Mouse (Mus musculus): ENCODE results near the gene Gimap8. TPM values are rescaled to one million over a fixed set of nuclear protein-coding genes. Genes with fewer than 3 reads are reported as not detected.

The Gimap8 gene
- total and polyA plus RNA-seq, 3 experiments, result not detected

DNA sequence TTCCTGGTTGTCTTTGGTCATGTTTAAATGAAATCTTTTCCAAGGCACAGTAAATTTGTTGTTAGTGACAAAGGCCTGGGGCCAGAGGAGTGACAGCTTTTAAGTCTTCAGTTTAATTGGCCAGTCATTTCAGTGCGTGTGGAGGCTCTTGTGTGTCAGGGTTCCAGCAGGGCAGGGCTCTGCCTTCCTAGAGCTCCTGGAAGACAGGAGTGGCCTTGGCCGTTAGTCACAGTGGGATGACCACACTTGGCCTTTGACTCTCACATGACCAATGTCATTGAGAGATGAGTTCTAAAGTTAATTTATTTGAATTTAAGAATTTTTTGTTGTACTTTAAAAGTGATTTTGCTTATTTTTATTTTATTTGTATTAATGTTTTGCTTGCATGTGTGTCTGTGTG is 38.9 kb upstream of the Gimap8 start:
- no peaks in the 10 kb centered on the region for H3K4me1 ChIP-seq (ENCODE audit: control insufficient read depth in 1 of 2, insufficient read depth in 2 of 2, low read length in 2 of 2)
- no peak overlapping the region for H3K9ac ChIP-seq (ENCODE audit: control insufficient read depth, low read depth, low read length, poor library complexity, severe bottlenecking)
- no peaks in the 10 kb centered on the region for H3K79me2 ChIP-seq (ENCODE audit: control insufficient read depth, insufficient read depth, low read length, poor library complexity)
- H3K9me3 ChIP-seq (replicated peaks; ENCODE audit: insufficient read depth, low read length), result no peaks in the 10 kb centered on the region
- H3K27ac ChIP-seq (ENCODE audit: control insufficient read depth, low read depth, low read length), result no peak overlapping the region
- H3K36me3 ChIP-seq (ENCODE audit: control insufficient read depth in 1 of 2, insufficient read depth in 2 of 2, low read length in 2 of 2), result no peaks in the 10 kb centered on the region
- TF ChIP-seq TBP (IDR thresholded peaks at IDR 0.05; ENCODE audit: low read depth, low read length) (no peak), MAX (IDR thresholded peaks at IDR 0.05; ENCODE audit: low read length) (no peak), RCOR1 (IDR thresholded peaks at IDR 0.05; ENCODE audit: low read depth, low read length) (no peak), MAFK (IDR thresholded peaks at IDR 0.05; ENCODE audit: borderline replicate concordance, low read depth, low read length) (no peak), NELFE (IDR thresholded peaks at IDR 0.05; ENCODE audit: low read depth, low read length) (no peak), KAT2A (conservative IDR thresholded peaks at IDR 0.05; ENCODE audit: low read depth, low read length) (no peak), CTCF (IDR thresholded peaks at IDR 0.05 in 2 of 3, conservative IDR thresholded peaks at IDR 0.05 in 1 of 3; ENCODE audit: control insufficient read depth in 1 of 3, insufficient read depth in 1 of 3, low read depth in 2 of 3, low read length in 3 of 3, poor library complexity in 1 of 3, severe bottlenecking in 1 of 3) (no peak), TCF12 (IDR thresholded peaks at IDR 0.05; ENCODE audit: low read depth, low read length) (no peak), SMC3 (IDR thresholded peaks at IDR 0.05; ENCODE audit: low read depth, low read length) (no peak), RAD21 (IDR thresholded peaks at IDR 0.05; ENCODE audit: low read depth, low read length) (no peak), ZKSCAN1 (IDR thresholded peaks at IDR 0.05; ENCODE audit: low read depth, low read length) (no peak), ETS1 (IDR thresholded peaks at IDR 0.05; ENCODE audit: low read depth, low read length) (no peak), USF2 (IDR thresholded peaks at IDR 0.05; ENCODE audit: borderline replicate concordance in 1 of 2, insufficient read depth in 1 of 2, low read depth in 1 of 2, low read length in 2 of 2) (no peak), USF1 (IDR thresholded peaks at IDR 0.05; ENCODE audit: low read depth, low read length) (no peak), MYC (IDR thresholded peaks at IDR 0.05; ENCODE audit: low read depth, low read length) (no peak)
- H3K4me3 ChIP-seq (ENCODE audit: control insufficient read depth in 1 of 2, insufficient read depth in 1 of 2, low read depth in 2 of 2, low read length in 2 of 2), result no peak overlapping the region
- no peak for DNase-seq (ENCODE audit: low read depth, low spot score)
- no peaks in the 10 kb centered on the region for H3K27me3 ChIP-seq (ENCODE audit: control insufficient read depth in 1 of 2, insufficient read depth in 2 of 2, low read length in 2 of 2)

DNA sequence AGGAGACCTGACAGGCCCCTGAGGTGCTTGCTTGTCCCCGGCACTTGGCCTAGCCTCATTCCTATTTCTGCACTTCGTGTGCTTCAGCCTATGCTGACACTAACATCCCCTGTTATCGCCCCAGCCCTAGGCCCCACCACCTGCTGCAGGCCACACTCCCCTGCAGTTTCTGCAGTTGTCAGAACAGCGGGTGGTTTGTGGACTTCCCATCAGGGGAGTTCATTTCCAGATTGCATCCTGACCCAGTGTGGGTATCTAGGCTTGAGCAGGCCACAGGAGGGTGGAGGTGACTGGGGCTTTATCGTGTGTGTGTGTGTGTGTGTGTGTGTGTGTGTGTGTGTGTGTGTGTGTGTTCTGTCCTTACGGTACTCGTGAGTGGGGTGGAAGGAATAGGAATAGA is 37.5 kb upstream of the Gimap8 start:
- Histone ChIP-seq H3K27ac (ENCODE audit: control insufficient read depth, low read depth, low read length) (no peak overlapping the region), H3K36me3 (ENCODE audit: control insufficient read depth in 1 of 2, insufficient read depth in 2 of 2, low read length in 2 of 2) (no peaks in the 10 kb centered on the region), H3K9me3 (replicated peaks; ENCODE audit: insufficient read depth, low read length) (no peaks in the 10 kb centered on the region), H3K27me3 (ENCODE audit: control insufficient read depth in 1 of 2, insufficient read depth in 2 of 2, low read length in 2 of 2) (no peaks in the 10 kb centered on the region), H3K4me3 (ENCODE audit: control insufficient read depth in 1 of 2, insufficient read depth in 1 of 2, low read depth in 2 of 2, low read length in 2 of 2) (no peak overlapping the region), H3K4me1 (ENCODE audit: control insufficient read depth in 1 of 2, insufficient read depth in 2 of 2, low read length in 2 of 2) (no peaks in the 10 kb centered on the region), H3K79me2 (ENCODE audit: control insufficient read depth, insufficient read depth, low read length, poor library complexity) (no peaks in the 10 kb centered on the region), H3K9ac (ENCODE audit: control insufficient read depth, low read depth, low read length, poor library complexity, severe bottlenecking) (no peak overlapping the region)
- DNase-seq (ENCODE audit: low read depth, low spot score), result no peak
- no peak for TF ChIP-seq SIN3A (IDR thresholded peaks at IDR 0.05; ENCODE audit: low read length)
- no peak for TF ChIP-seq MYC (IDR thresholded peaks at IDR 0.05; ENCODE audit: low read depth, low read length)
- no peak for TF ChIP-seq USF1 (IDR thresholded peaks at IDR 0.05; ENCODE audit: low read depth, low read length)
- TF ChIP-seq MAFK (IDR thresholded peaks at IDR 0.05; ENCODE audit: borderline replicate concordance, low read depth, low read length), result no peak
- TF ChIP-seq GABPA (IDR thresholded peaks at IDR 0.05; ENCODE audit: low read depth, low read length), result no peak
- no peak for TF ChIP-seq MXI1 (IDR thresholded peaks at IDR 0.05; ENCODE audit: low read depth, low read length)
- TF ChIP-seq GATA1 (IDR thresholded peaks at IDR 0.05; ENCODE audit: low read depth, low read length), result no peak
- no peak for TF ChIP-seq UBTF (IDR thresholded peaks at IDR 0.05; ENCODE audit: borderline replicate concordance, insufficient read depth, low read depth, low read length)
- TF ChIP-seq POLR2AphosphoS5 (IDR thresholded peaks at IDR 0.05; ENCODE audit: borderline replicate concordance, low read depth, low read length), result no peak
- TF ChIP-seq USF2 (IDR thresholded peaks at IDR 0.05; ENCODE audit: borderline replicate concordance in 1 of 2, insufficient read depth in 1 of 2, low read depth in 1 of 2, low read length in 2 of 2), result no peak
- TF ChIP-seq ZMIZ1 (IDR thresholded peaks at IDR 0.05; ENCODE audit: low read depth, low read length), result no peak
- TF ChIP-seq MAX (IDR thresholded peaks at IDR 0.05; ENCODE audit: low read length), result no peak
- no peak for TF ChIP-seq TAL1 (IDR thresholded peaks at IDR 0.05; ENCODE audit: low read length)
- no peak for TF ChIP-seq RAD21 (IDR thresholded peaks at IDR 0.05; ENCODE audit: low read depth, low read length)
- no peak for TF ChIP-seq KAT2A (conservative IDR thresholded peaks at IDR 0.05; ENCODE audit: low read depth, low read length)
